Mouse (Mus musculus): Measurements from ENCODE around the gene Olfr1564. TPM values are rescaled to one million over a fixed set of nuclear protein-coding genes. Genes with fewer than 3 reads are reported as not detected.
"Not testable (repeated sequence)": the region's sequence is repeated elsewhere in the genome, so short reads cannot be mapped to it uniquely, and the experiment has no call there.

Olfr1564 gene
- total RNA-seq (2018; cell fraction: chromatin; rRNA removed) = under 1 TPM in 12 of 26 experiments, not detected in 14; 0.13 to 0.56 (median 0.23) TPM
- total RNA-seq (2018; cell fraction: cytosol; rRNA removed) = under 1 TPM in 1 of 26 experiments, not detected in 25; 0.03 TPM
- 1 to 10 TPM in 1 of 26 experiments, under 1 TPM in 4, not detected in 21; 0.14 to 1.2 (median 0.20) TPM for total RNA-seq (2018; cell fraction: nucleus; rRNA removed)
- polyA plus RNA-seq (2018) = not detected in 3 replicates

- no peaks in the 10 kb centered on the region for H3K36me3 ChIP-seq (ENCODE audit: inconsistent target)
- WGBS (ENCODE audit: missing documents) = 91% methylated on average over 2 of the region's 2 CpGs
- no peaks in the 10 kb centered on the region for H3K79me2 ChIP-seq (ENCODE audit: inconsistent target)
- no peak within 1 kb of the TSS for H3K4me3 ChIP-seq (ENCODE audit: inconsistent target)
- H3K27ac ChIP-seq = no peak within 1 kb of the TSS
Observed at GRCm38 (mm10) chr17:33221590-33221989, at the start of gene Olfr1564. Gene Olfr1564 (minus strand): TSS chr17:33221690.

- Histone ChIP-seq H3K27ac (no peak overlapping the region), H3K79me2 (ENCODE audit: inconsistent target) (no peaks in the 10 kb centered on the region), H3K36me3 (ENCODE audit: inconsistent target) (no peaks in the 10 kb centered on the region), H3K4me3 (ENCODE audit: inconsistent target) (no peak overlapping the region)
- 92% methylated on average over 9 of the region's 9 CpGs for WGBS (ENCODE audit: missing documents)
Observed at GRCm38 (mm10) chr17:33268907-33269306, 47.4 kb upstream of the Olfr1564 start.

GRCm38 (mm10) chr17:33264376-33264775 lies 42.9 kb upstream of the Olfr1564 start, which contains the start of gene Olfr63:
Gene Olfr63 (plus strand): TSS chr17:33264676.
- no peaks in the 10 kb centered on the region for H3K79me2 ChIP-seq (ENCODE audit: inconsistent target)
- H3K36me3 ChIP-seq (ENCODE audit: inconsistent target) = no peaks in the 10 kb centered on the region
- H3K4me3 ChIP-seq (ENCODE audit: inconsistent target) = no peak within 1 kb of the TSS
- WGBS (ENCODE audit: missing documents) = 87% methylated on average over 1 of the region's 1 CpGs
- H3K27ac ChIP-seq = no peak within 1 kb of the TSS

- not testable (repeated sequence) for H3K36me3 ChIP-seq (ENCODE audit: inconsistent target); H3K4me3 ChIP-seq (ENCODE audit: inconsistent target); H3K27ac ChIP-seq; H3K79me2 ChIP-seq (ENCODE audit: inconsistent target)
- WGBS (ENCODE audit: missing documents) = no CpG with 5 or more reads among the region's 2 CpGs
Observed at GRCm38 (mm10) chr17:33255319-33255657, 33.8 kb upstream of the Olfr1564 start.

GRCm38 (mm10) chr17:33254530-33255318 lies 33.2 kb upstream of the Olfr1564 start, which contains the start of gene Zfp955a:
Gene Zfp955a (minus strand): TSS chr17:33255145.
- H3K27ac ChIP-seq; H3K79me2 ChIP-seq (ENCODE audit: inconsistent target); H3K36me3 ChIP-seq (ENCODE audit: inconsistent target): not testable (repeated sequence)
- peak within 1 kb of the TSS; percentile 9; the same call in 1 of the 2 replicates for H3K4me3 ChIP-seq (ENCODE audit: inconsistent target)
- WGBS (ENCODE audit: missing documents) = no CpG with 5 or more reads among the region's 34 CpGs

- 90% methylated on average over 1 of the region's 1 CpGs for WGBS (ENCODE audit: missing documents)
- not testable (repeated sequence) for H3K4me3 ChIP-seq (ENCODE audit: inconsistent target); H3K36me3 ChIP-seq (ENCODE audit: inconsistent target)
Observed at GRCm38 (mm10) chr17:33236646-33237045, 15.2 kb upstream of the Olfr1564 start.

GRCm38 (mm10) chr17:33191002-33191401 lies 30.5 kb downstream of the Olfr1564 start, which contains the start of gene Olfr239:
Gene Olfr239 (plus strand): TSS chr17:33191302.
- not testable (repeated sequence) for H3K4me3 ChIP-seq (ENCODE audit: inconsistent target); H3K36me3 ChIP-seq (ENCODE audit: inconsistent target); H3K27ac ChIP-seq; H3K79me2 ChIP-seq (ENCODE audit: inconsistent target)
- no CpG with 5 or more reads among the region's 2 CpGs for WGBS (ENCODE audit: missing documents)

More at GRCm38 (mm10) chr17:33236646-33237045, 15.2 kb upstream of the Olfr1564 start:
- not testable (repeated sequence) for H3K79me2 ChIP-seq (ENCODE audit: inconsistent target); H3K27ac ChIP-seq

- 100% methylated on average over 1 of the region's 1 CpGs for WGBS (ENCODE audit: missing documents)
Observed at GRCm38 (mm10) chr17:33168147-33168546, 53.3 kb downstream of the Olfr1564 start, which contains the start of gene Olfr55. Gene Olfr55 (plus strand): TSS chr17:33168447.

More at GRCm38 (mm10) chr17:33168147-33168546, 53.3 kb downstream of the Olfr1564 start, which contains the start of gene Olfr55:
- not testable (repeated sequence) for H3K79me2 ChIP-seq (ENCODE audit: inconsistent target); H3K27ac ChIP-seq; H3K36me3 ChIP-seq (ENCODE audit: inconsistent target); H3K4me3 ChIP-seq (ENCODE audit: inconsistent target)

Other genes starting within 250 kb of the Olfr1564 start
- gene Zfp952, start 228.6 kb downstream of the Olfr1564 start, polyA plus RNA-seq (2018) = 6.6 to 9.1 TPM (median 7.2 TPM) in 3 replicates
- gene Zfp763, start 188.3 kb downstream of the Olfr1564 start, polyA plus RNA-seq (2018) = 1.9 to 3.2 TPM (median 3.1 TPM) in 3 replicates
- gene 4921501E09Rik, start 153.6 kb downstream of the Olfr1564 start, polyA plus RNA-seq (2018) = not detected in 3 replicates
- gene Zfp563, start 132.4 kb downstream of the Olfr1564 start, polyA plus RNA-seq (2018) = 3.5 to 4.6 TPM (median 4.3 TPM) in 3 replicates
- not detected in 3 replicates for gene Morc2b, start 82.0 kb downstream of the Olfr1564 start, polyA plus RNA-seq (2018)
- gene Olfr55, start 53.2 kb downstream of the Olfr1564 start, polyA plus RNA-seq (2018) = not detected in 3 replicates
- not detected in 3 replicates for gene Olfr239, start 30.4 kb downstream of the Olfr1564 start, polyA plus RNA-seq (2018)
- gene Zfp955a, start 33.5 kb upstream of the Olfr1564 start, polyA plus RNA-seq (2018) = 5.4 to 7.3 TPM (median 5.6 TPM) in 3 replicates
- gene Olfr63, start 43.0 kb upstream of the Olfr1564 start, polyA plus RNA-seq (2018) = not detected in 3 replicates
- gene Zfp955b, start 67.9 kb upstream of the Olfr1564 start, polyA plus RNA-seq (2018) = 2.9 to 3.9 TPM (median 3.5 TPM) in 3 replicates
- 3.4 to 5.2 TPM (median 5.1 TPM) in 3 replicates for gene Zfp81, start 137.2 kb upstream of the Olfr1564 start, polyA plus RNA-seq (2018)
- 3.2 to 4.0 TPM (median 3.5 TPM) in 3 replicates for gene Zfp101, start 173.0 kb upstream of the Olfr1564 start, polyA plus RNA-seq (2018)
- gene Actl9, start 211.2 kb upstream of the Olfr1564 start, polyA plus RNA-seq (2018) = not detected in 3 replicates

All from macrophage (primary cell).